Mouse (Mus musculus): Measurements from ENCODE around the gene Axin2.
"Not testable (repeated sequence)": the region's sequence is repeated elsewhere in the genome, so short reads cannot be mapped to it uniquely, and the experiment has no call there.

Gene Axin2

DNA sequence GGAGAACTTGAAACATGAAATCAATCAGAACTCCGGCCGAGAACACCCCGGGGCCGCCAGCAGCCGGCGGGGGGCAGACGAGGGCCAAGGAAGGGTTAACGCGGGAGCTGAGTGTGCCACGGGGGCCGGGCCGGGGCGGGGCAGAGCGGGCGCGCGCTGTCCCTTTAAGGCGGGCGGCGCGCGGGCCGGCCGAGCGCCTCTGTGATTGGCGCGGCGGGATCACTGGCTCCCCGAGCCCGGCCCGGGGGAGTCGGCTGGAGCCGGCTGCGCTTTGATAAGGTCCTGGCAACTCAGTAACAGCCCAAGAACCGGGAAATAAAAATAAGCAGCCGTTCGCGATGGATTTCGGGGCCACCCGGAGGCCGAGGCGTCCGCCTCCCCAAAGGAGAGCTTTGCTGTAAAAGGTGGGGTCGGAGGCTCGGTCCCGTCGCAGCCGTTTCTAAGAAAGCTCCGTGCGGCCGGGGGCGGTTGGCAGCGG is at the start of gene Axin2:
TSS of gene Axin2 (plus strand) at position 192 of the 478 bp plus-strand sequence.
- DNase-seq (ENCODE audit: inconsistent ontology term), result peak; percentile 98

DNA sequence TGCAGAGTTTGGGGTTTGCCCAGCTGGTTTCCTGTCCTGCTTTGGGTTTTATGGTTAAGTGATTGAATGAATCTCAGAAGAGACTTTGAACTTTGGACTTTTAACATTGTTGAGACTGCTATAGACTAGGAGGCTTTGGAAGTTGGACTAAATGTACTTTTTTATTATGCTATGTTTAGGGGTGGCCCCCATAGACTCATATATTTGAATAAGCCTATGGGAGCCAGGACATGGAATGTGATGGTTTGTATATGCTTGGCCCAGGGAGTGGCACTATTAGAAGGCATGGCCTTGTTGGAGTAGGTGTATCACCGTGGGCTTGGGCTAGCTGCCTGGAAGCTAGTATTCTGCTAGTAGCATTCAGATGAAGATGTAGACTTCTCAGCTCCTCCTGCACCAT is 48.9 kb upstream of the Axin2 start:
- not testable (repeated sequence) for DNase-seq (ENCODE audit: inconsistent ontology term)

- DNase-seq (ENCODE audit: inconsistent ontology term), result no peak
These were observed 48.4 kb upstream of the Axin2 start for GRCm38 (mm10) chr11:108871748-108872147.

- no peak for DNase-seq (ENCODE audit: inconsistent ontology term)
These were observed 43.4 kb upstream of the Axin2 start for GRCm38 (mm10) chr11:108876633-108877205.

- no peak for DNase-seq (ENCODE audit: inconsistent ontology term)
These were observed 42.6 kb upstream of the Axin2 start for GRCm38 (mm10) chr11:108877520-108877919.

- DNase-seq (ENCODE audit: inconsistent ontology term), result no peak
These were observed 39.6 kb upstream of the Axin2 start for GRCm38 (mm10) chr11:108880546-108880945.

GRCm38 (mm10) chr11:108881662-108882061 is 38.5 kb upstream of the Axin2 start:
- no peak for DNase-seq (ENCODE audit: inconsistent ontology term)

DNA sequence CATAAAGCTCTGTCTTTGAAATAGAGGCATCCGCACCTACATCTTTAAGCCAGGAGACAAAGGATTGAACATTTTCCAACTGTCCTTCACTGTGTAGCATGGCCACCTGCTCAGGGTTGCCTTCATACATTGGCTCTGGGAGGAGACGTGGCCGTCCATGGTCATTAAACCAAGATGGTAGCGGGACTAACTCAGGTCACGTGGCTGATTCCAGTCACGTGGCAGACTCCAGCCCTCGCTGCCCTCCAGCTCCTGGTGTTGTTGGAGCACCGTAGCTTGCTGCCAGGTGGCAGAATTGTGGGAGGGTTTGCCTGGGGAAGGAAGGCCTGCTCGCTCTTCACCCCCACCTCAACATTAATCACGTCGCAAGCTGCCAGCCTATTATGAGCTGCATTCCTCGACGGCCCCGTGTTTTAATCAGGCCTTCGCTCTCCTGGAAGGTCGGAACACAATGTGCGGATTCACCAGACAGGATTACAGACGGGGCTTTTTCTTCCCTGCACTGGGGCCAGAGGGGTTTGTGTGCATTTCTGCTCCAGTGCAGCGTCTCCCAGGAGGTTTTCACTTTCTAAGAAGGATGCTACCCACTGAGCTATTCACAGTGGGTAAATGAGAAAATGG is 34.8 kb upstream of the Axin2 start:
- no peak for DNase-seq (ENCODE audit: inconsistent ontology term)

- DNase-seq (ENCODE audit: inconsistent ontology term), result no peak
These were observed 34.1 kb upstream of the Axin2 start for GRCm38 (mm10) chr11:108886060-108886459.

DNA sequence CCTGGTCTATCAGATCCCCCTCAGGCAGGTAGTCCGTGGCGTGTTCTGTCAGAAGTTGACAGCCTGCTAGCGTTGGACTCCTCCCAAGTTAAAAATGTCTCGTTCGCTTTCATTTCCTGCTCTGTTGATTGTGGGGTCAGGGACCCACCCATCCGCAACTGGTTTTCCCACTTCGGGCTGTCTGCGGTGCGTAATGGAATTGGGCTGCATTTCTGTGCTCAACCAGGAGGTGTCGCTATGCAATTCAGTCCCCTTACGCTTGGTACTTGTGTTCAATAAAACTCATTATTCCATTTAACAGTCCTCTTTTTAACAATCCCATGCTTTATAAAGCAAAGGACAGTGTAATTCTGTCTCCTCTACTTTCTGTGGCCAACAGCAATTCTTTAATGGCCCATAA is 31.0 kb upstream of the Axin2 start:
- no peak for DNase-seq (ENCODE audit: inconsistent ontology term)

DNA sequence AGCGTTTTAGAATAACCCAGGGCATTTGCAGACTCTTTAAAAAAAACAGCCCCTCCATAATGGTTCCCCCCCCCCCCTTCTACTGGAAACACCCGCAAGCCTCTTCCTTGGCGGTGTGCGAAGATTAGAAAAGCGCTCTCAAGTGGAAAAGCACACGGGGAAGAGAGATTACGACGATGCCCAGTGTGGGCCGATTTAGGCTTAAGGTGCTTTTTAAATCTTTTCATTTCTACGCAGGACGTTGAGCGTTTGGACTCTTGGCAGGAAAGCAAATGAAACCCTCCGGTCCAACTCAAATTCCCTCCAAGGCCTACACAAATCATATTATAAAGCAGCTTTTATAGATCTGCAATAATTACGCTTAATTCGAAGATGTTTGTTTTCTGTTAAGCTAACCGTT is 29.6 kb upstream of the Axin2 start:
- DNase-seq (ENCODE audit: inconsistent ontology term), result no peak

- DNase-seq (ENCODE audit: inconsistent ontology term), result no peak
These were observed 28.9 kb upstream of the Axin2 start for GRCm38 (mm10) chr11:108891111-108891870.

GRCm38 (mm10) chr11:108891871-108892380 is 28.2 kb upstream of the Axin2 start:
- DNase-seq (ENCODE audit: inconsistent ontology term), result no peak

DNA sequence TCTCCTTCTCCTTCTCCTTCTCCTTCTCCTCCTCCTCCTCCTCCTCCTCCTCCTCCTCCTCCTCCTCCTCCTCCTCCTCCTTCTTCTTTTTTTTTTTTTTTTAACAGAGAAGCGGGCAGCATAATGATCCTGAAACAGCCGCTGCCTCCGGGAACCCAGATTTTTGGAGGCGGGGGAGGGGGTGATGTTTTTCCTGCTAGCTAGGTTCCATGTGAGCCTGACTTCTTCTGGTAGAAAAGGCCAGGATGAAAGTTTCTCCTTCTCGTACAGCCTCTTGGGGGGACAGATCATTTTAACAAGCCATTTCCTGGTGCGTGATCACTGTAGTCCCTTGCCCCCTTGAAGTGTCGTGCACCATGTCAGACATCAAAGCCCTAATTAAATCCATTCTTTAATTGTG is 27.7 kb upstream of the Axin2 start:
- no peak for DNase-seq (ENCODE audit: inconsistent ontology term)

DNA sequence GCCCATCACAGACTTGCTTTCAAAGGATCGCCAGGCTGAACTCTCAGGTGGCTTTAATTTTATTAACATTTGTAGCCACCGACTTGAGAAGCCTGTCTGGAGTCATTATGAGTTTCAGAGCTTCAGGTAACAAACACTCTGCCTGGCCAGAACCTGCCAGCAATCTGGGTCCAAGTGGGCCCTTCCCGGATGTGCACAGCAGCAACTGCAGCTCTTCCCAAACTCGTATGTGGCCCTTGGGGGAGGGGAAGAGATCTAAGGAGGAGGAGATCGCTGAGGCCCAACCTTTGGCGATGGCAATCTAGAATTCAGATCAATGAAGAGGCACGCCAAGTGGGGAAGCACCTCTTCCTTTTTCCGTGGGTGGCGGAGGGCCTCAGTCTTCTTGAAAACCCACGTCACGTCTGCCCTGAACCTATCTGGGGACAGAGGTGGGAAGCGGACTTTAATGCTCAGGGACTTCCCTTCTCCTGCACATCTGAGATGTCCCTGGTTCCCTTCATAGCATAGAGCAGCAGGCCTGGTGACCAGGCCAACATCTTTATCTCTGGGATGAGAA is 26.8 kb upstream of the Axin2 start:
- no peak for DNase-seq (ENCODE audit: inconsistent ontology term)

GRCm38 (mm10) chr11:108893855-108894510 is 26.2 kb upstream of the Axin2 start:
- peak; percentile 70 for DNase-seq (ENCODE audit: inconsistent ontology term)

GRCm38 (mm10) chr11:108897034-108897433 is 23.1 kb upstream of the Axin2 start:
- no peak for DNase-seq (ENCODE audit: inconsistent ontology term)

GRCm38 (mm10) chr11:108898063-108898462 is 22.1 kb upstream of the Axin2 start:
- DNase-seq (ENCODE audit: inconsistent ontology term), result peak; percentile 58

GRCm38 (mm10) chr11:108898483-108898882 is 21.7 kb upstream of the Axin2 start:
- DNase-seq (ENCODE audit: inconsistent ontology term), result no peak

DNA sequence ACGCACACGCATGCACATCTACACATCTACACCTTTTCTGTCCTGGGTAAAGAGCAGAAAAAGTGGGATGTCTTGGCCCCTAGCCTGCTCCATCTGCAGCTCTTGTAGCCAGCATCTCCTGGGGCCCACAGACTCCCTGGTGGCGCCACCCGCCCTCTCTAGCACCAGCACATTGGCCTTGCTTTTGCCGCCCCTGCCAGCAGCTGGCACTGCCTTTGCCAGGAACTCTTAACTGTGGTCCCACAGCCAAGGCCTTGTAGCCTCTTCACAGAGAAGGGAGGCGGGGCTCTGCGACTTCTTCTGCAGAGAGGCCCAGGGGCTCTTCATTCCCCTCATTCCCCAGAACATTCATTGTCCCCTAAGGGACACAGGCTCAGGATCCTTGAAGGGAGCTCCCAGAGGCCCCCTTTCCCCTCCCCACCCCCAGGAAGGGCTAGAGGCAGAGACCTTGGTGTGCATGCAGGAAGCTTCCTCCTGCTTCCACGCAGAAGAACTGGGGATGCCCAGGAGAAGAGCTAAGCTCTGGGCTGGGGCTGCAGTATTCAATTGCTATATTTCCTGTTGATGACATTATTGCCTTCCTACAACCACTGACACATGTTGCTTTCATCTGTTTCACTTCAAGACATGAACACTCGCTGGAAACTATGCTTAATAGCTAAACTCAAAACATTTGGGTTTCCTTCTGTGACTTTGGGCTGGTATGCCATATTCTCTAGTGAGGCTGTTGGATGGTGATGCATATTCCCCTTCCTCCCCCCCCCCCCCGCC is 19.2 kb upstream of the Axin2 start:
- DNase-seq (ENCODE audit: inconsistent ontology term), result no peak

- no peak for DNase-seq (ENCODE audit: inconsistent ontology term)
These were observed 18.5 kb upstream of the Axin2 start for GRCm38 (mm10) chr11:108901670-108902069.

Measured in Muller cell, postnatal 12 days (primary cell).